Comparison of ENCODE assay signal across 10 mouse cellular contexts in the genomic region with DNA sequence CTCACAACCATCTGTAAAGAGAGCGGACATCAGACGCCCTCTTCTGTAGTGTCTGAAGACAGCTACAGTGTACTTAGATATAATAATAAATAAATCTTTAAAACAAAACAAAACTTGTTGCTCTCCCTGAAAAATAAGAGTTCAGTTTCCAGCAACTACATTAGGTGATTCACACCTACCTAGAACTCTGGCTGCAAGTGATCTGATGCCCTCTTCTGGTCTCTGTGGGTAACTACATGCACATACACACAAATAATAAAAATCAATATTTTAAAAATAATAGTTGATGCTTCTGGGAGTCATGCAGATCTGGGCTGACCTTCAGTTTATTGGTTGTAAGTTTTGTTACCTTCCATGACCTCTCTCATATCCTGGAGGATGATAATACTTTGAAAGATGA. TPM values are rescaled to one million over a fixed set of nuclear protein-coding genes. Genes with fewer than 3 reads are reported as not detected.
A peak's percentile ranks its signal among the peaks of the same experiment; 100 is the strongest.
DNase-seq lines count a peak whose midpoint lies in the region; ATAC-seq and TF ChIP-seq lines count a peak whose summit lies in the region.
"Had no signal": no experiment of that assay in that cellular context is flagged by ENCODE, and none has a peak within 500 bp of the region (broad histone marks: within the 10 kb centered on the region; RNA-seq: fewer than 3 reads in every experiment).

No protein-coding gene starts in this region.

- H3K4me1 ChIP-seq in hindbrain, postnatal 0 days (ENCODE audit: insufficient read depth, low read length): peaks cover 7% of the 10 kb centered on the region
- peaks cover 17% of the 10 kb centered on the region for H3K4me1 ChIP-seq in hindbrain, embryonic 16.5 days (ENCODE audit: control insufficient read depth, insufficient read depth, low read depth, low read length)

- H3K9ac ChIP-seq in hindbrain, postnatal 0 days (replicated peaks; ENCODE audit: low read length): no peak overlapping the region
- no peak overlapping the region for H3K9ac ChIP-seq in hindbrain, embryonic 16.5 days (ENCODE audit: low read depth, low read length)
- H3K9ac ChIP-seq: limb, embryonic 13.5 days; neural tube, embryonic 12.5 days had no signal

- H3K4me3 ChIP-seq in hindbrain, postnatal 0 days (ENCODE audit: low read length): no peak overlapping the region
- H3K4me3 ChIP-seq in hindbrain, embryonic 16.5 days (ENCODE audit: low read length): no peak overlapping the region
- H3K4me3 ChIP-seq: neural tube, embryonic 12.5 days had no signal

- no peaks in the 10 kb centered on the region for H3K27me3 ChIP-seq in hindbrain, postnatal 0 days (ENCODE audit: insufficient read depth, low read length)
- H3K27me3 ChIP-seq in hindbrain, embryonic 16.5 days (replicated peaks; ENCODE audit: control insufficient read depth, insufficient read depth, low read length): no peaks in the 10 kb centered on the region
- H3K27me3 ChIP-seq: limb, embryonic 13.5 days; neural tube, embryonic 12.5 days had no signal

- DNase-seq in hindbrain, postnatal 0 days (ENCODE audit: low spot score): peak; percentile 56
- peak; percentile 75 for DNase-seq in 416B (ENCODE audit: low read depth)
- DNase-seq in CD4-positive, CD25-positive, alpha-beta regulatory T cell, adult 2 months (ENCODE audit: low read depth, low spot score): peak; percentile 77
- peak; percentile 49 for DNase-seq in forelimb bud, embryonic 11.5 days (ENCODE audit: low read depth, low spot score)
- no peak for DNase-seq in right cerebral cortex, postnatal 4 days
- no peak for DNase-seq in adrenal gland, postnatal 25 days
- DNase-seq: adrenal gland, postnatal 36 days had no signal

- no peak overlapping the region for H3K4me2 ChIP-seq in hindbrain, postnatal 0 days (ENCODE audit: low read depth, low read length)
- no peak overlapping the region for H3K4me2 ChIP-seq in hindbrain, embryonic 16.5 days (ENCODE audit: low read length)
- H3K4me2 ChIP-seq: neural tube, embryonic 12.5 days had no signal

- ATAC-seq in hindbrain, postnatal 0 days: no peak
- no peak for ATAC-seq in hindbrain, embryonic 16.5 days

- no peaks in the 10 kb centered on the region for H3K9me3 ChIP-seq in hindbrain, postnatal 0 days (ENCODE audit: low read length)
- H3K9me3 ChIP-seq in hindbrain, embryonic 16.5 days (ENCODE audit: control insufficient read depth, low read length): no peaks in the 10 kb centered on the region
- H3K9me3 ChIP-seq: limb, embryonic 13.5 days; neural tube, embryonic 12.5 days had no signal

- 71% methylated on average over 2 of the region's 2 CpGs for WGBS in hindbrain, postnatal 0 days
- 71% methylated on average over 2 of the region's 2 CpGs for WGBS in hindbrain, embryonic 16.5 days

- H3K36me3 ChIP-seq in hindbrain, postnatal 0 days (ENCODE audit: insufficient read depth, low read length): peaks cover 16% of the 10 kb centered on the region; the same call in 1 of the 2 replicates
- peaks cover 5% of the 10 kb centered on the region; the same call in 1 of the 2 replicates for H3K36me3 ChIP-seq in hindbrain, embryonic 16.5 days (ENCODE audit: control insufficient read depth, insufficient read depth, low read length)

- H3K27ac ChIP-seq in hindbrain, postnatal 0 days: no peak overlapping the region
- H3K27ac ChIP-seq in hindbrain, embryonic 16.5 days (ENCODE audit: low read depth, low read length): no peak overlapping the region
- H3K27ac ChIP-seq: limb, embryonic 13.5 days; neural tube, embryonic 12.5 days had no signal

- TF ChIP-seq CTCF in hindbrain, postnatal 0 days (IDR thresholded peaks at IDR 0.05; ENCODE audit: low read depth): peak; percentile 75

RNA-seq across cellular contexts. Expression of gene Lsm2, which starts 2.6 kb away (rescaled TPM):
- 35.5 and 43.1 TPM in 2 replicates for total RNA-seq in hindbrain, postnatal 0 days (2014; rRNA removed)
- 106 and 110 TPM in 2 replicates for polyA plus RNA-seq in hindbrain, postnatal 0 days (2015; fragmentation: Nextera tagmentation; extraction: Ambion mirVana)
- polyA plus RNA-seq in hindbrain, embryonic 16.5 days (2015; fragmentation: Nextera tagmentation; extraction: Ambion mirVana): 106 and 113 TPM in 2 replicates
- total RNA-seq in adrenal gland, postnatal 25 days (2021): 39.6 and 51.2 TPM in 2 replicates

RNA-seq across cellular contexts. Expression of gene Hspa1l, which starts 11.7 kb away (rescaled TPM):
- total RNA-seq in hindbrain, postnatal 0 days (2014; rRNA removed): 0.99 and 1.4 TPM in 2 replicates
- 0.76 TPM in 2 replicates for polyA plus RNA-seq in hindbrain, postnatal 0 days (2015; fragmentation: Nextera tagmentation; extraction: Ambion mirVana)
- 1.4 and 1.6 TPM in 2 replicates for polyA plus RNA-seq in hindbrain, embryonic 16.5 days (2015; fragmentation: Nextera tagmentation; extraction: Ambion mirVana)
- 0.27 TPM in 1 of 2 replicates, not detected in the other for total RNA-seq in adrenal gland, postnatal 25 days (2021)

RNA-seq across cellular contexts. Expression of gene Hspa1a, which starts 12.3 kb away (rescaled TPM):
- 25.0 and 29.0 TPM in 2 replicates for total RNA-seq in hindbrain, postnatal 0 days (2014; rRNA removed)
- polyA plus RNA-seq in hindbrain, postnatal 0 days (2015; fragmentation: Nextera tagmentation; extraction: Ambion mirVana): 13.6 and 14.7 TPM in 2 replicates
- 15.3 and 18.1 TPM in 2 replicates for polyA plus RNA-seq in hindbrain, embryonic 16.5 days (2015; fragmentation: Nextera tagmentation; extraction: Ambion mirVana)
- 18.9 and 33.6 TPM in 2 replicates for total RNA-seq in adrenal gland, postnatal 25 days (2021)

RNA-seq across cellular contexts. Expression of gene Gm20481, which starts 14.5 kb away (rescaled TPM):
- not detected in 2 replicates for total RNA-seq in hindbrain, postnatal 0 days (2014; rRNA removed)
- polyA plus RNA-seq in hindbrain, postnatal 0 days (2015; fragmentation: Nextera tagmentation; extraction: Ambion mirVana): not detected in 2 replicates
- polyA plus RNA-seq in hindbrain, embryonic 16.5 days (2015; fragmentation: Nextera tagmentation; extraction: Ambion mirVana): not detected in 2 replicates
- not detected in 2 replicates for total RNA-seq in adrenal gland, postnatal 25 days (2021)
- total RNA-seq: adrenal gland, postnatal 36 days had no signal
- polyA plus RNA-seq: limb, embryonic 13.5 days; neural tube, embryonic 12.5 days had no signal

RNA-seq across cellular contexts. Expression of gene Vars, which starts 16.6 kb away (rescaled TPM):
- total RNA-seq in hindbrain, postnatal 0 days (2014; rRNA removed): 128 TPM in 2 replicates
- polyA plus RNA-seq in hindbrain, postnatal 0 days (2015; fragmentation: Nextera tagmentation; extraction: Ambion mirVana): 39.9 and 41.7 TPM in 2 replicates
- 50.7 and 61.7 TPM in 2 replicates for polyA plus RNA-seq in hindbrain, embryonic 16.5 days (2015; fragmentation: Nextera tagmentation; extraction: Ambion mirVana)
- 62.4 and 64.8 TPM in 2 replicates for total RNA-seq in adrenal gland, postnatal 25 days (2021)

Comparison
In these comparisons a context has a peak if more than half of its experiments do, and no peak if none do; other contexts are left out.
1. DNase-seq: peak in hindbrain, postnatal 0 days (single experiment), 416B (single experiment), CD4-positive, CD25-positive, alpha-beta regulatory T cell, adult 2 months (single experiment) and forelimb bud, embryonic 11.5 days (single experiment); none in right cerebral cortex, postnatal 4 days (single experiment) and adrenal gland, postnatal 25 days (single experiment).